Mouse (Mus musculus): ENCODE data around the gene Rlbp1.

Gene Rlbp1

DNA sequence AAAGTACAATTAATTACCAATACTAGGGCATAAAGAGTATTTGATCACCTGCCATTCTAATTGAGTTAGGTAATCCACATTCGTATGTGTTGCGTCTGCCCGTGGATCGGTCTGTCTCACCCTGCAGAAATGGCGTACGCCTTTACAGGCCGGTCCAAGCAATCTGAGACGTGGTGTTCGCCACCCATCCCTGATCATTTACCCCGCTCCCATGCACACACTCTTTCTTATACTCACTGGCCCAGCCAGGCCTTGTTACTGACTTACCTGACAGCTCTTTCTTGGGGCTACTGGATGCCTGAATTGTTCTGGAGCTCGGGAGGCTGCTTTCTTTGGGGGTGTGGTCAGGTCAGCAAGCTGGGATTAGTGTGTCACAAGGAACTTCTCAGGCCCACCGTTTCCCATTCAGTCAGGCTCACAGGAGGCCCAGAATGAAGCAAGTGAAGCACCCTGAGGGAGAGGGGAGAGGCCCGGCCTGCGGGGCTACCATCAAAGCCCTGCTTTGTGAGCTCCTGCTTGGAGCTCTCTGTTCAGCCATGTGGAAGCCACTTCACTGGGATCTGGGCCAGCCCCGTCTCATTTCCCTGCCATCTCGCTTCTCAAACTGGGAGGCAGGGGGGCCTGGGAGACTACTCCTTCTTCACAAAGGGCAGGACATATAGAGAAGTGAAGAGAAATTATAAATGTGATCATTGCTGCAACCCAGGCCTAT is at the start of gene Rlbp1:
Rlbp1 (minus strand) TSS at position 627 of the 712 bp plus-strand sequence.
- no peak for DNase-seq (ENCODE audit: low read depth in 1 of 2, low spot score in 2 of 2)

DNA sequence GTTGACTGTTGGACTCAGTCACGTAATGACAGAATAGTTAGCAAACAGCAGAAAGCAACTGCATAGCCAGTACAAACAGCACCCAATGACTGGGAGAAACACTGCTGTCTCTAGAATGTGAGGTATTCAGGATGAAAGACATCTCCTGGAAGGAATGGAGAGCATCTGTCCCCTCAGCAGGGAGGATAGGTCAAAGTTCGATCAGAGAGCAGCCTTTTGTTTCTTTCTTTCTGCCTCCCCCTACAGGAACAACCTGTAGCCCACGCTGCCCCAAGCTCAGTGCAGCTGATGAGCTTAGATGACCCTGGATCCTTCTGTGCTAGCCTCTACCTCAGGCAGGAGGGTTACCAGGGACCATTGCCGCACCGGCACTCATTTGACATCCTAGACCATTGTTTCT is 41.4 kb upstream of the Rlbp1 start:
- no peak for DNase-seq (ENCODE audit: low read depth in 1 of 2, low spot score in 2 of 2)

DNA sequence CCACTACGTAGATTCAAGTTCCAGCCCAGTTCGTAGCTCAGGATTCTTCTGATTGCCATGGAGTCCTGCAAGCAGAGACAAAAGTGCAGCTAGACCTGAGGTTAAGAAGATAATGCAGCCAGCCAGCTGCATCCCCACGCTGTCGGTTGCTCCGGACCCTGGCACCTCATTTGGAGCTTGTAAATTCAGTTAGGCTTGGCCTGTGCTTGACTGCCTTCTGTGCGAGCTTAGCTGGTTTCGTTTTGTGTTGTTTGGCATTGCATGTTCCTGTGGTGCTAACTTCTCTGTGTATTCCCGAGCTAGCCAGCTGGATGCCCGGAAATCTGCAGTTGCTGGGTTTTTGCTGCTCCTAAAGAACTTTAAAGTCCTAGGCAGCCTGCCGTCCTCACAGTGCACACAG is 39.0 kb upstream of the Rlbp1 start:
- no peak for DNase-seq (ENCODE audit: low read depth in 1 of 2, low spot score in 2 of 2)

DNA sequence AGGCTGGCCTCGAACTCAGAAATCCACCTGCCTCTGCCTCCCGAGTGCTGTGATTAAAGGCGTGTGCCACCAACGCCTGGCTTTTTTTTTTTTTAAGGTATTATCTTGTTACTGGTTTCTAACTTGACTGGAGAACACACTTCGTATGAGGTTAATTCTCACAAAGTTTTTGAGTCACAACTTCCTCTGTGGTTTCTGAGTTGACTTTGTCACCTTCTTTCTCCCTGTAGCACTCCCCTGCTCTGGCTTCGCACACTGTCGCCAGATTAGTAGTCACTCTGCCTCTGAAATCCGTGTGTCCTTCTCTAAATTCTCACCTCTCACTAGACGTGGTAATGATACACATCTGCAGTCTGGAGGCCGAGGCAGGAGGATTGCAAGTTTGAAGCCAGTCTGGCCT is 36.0 kb upstream of the Rlbp1 start:
- no peak for DNase-seq (ENCODE audit: low read depth in 1 of 2, low spot score in 2 of 2)

DNA sequence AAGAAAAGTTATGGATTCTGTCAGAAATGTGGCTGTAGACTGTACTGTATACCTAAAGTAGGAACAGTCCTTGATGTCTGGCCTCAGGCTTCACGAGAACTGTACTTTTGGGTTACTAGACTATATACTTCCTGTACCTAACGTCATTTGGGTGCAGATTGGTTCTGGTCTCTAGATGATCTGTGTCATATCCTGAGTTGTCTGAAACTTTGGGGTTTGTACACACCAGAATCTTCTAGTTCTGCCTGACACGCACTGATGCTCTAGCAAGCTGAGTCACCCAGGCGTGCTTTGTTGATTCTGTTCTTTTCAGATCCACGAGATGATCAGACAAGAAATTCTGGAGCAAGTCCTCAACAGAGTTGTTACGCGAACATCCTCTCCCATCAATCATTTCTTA is 33.1 kb upstream of the Rlbp1 start:
- DNase-seq (ENCODE audit: low read depth in 1 of 2, low spot score in 2 of 2), result no peak

DNA sequence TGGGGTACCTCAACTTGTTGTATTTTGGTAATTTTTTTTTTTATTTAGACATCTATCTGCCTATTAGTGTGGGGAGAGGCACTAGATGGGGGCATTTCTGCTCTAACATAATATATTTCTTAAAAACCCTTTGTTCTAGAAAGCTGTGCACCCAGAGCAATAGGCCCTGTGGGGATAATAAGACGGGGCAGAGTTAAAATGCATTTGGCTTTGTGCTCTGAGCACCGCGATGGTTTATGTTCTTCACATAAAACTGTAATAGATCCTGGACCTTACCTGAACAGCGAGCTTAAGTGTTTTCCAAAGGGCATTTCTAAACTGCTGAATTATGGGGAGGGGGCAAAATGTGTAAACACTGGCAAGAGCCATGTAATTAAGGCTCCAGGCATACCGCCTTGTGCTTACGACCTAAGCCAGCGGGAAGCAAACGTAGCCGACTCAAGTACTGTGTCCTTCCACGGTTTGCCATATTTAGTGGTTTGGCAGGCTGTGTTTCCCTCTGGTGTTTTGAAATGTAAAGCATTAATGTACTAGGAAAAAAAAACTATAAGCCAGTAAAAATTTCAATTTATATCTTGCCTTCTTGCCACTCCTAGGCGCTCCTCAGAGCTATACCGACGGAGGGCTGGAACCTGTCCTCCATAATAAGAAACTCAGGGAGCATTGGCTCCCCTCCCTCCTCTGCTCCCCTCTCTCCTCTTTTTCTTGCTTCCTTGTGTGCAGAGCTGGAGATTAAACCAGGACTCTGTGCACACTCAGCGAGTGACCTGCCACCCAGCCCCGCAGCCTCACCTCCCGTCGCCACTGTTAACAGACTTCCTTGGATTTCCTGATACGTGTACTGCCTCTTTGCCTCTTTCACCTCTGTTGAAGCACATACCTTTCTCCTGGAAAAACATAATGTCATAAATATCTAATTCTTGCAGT is 27.9 kb upstream of the Rlbp1 start:
- no peak for DNase-seq (ENCODE audit: low read depth in 1 of 2, low spot score in 2 of 2)

DNA sequence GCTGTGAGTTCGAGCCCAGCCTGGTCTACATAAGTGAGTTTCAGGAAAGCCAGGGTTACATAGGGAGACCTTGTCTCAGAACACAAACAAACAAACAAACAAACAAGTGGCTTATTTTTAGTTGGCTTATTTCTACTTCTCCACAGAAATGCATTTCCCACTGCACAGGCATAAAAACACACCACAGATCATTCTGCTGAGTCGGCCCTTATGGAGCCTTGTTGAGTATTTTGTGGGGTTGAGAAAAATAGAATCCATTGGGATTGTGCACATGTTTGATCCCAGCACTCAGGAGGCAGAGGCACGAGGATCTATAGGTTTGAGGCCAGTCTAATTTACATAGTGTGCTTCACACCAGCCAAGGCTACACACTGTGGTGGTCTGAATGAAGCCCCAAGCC is 13.4 kb upstream of the Rlbp1 start:
- no peak for DNase-seq (ENCODE audit: low read depth in 1 of 2, low spot score in 2 of 2)

DNA sequence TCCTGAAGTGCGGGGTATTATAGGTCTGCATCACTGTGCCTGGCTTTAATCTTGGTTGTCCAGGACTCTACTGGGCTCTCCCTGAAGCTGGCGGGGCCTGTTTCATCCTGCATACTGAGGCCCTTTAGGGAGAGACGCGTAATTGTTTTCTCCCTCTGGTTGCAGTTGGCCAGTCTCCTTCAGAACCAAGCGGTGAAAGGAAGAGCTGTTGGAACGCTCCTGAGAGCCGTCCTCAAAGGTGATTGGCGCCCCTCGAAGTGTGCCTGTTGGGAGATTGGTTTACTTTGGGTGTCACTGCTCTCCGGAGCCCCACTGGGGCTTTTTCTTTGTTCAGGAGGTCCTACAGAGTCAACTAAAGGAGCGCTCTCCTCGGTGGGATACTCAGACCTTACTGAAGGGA is 12.1 kb upstream of the Rlbp1 start:
- DNase-seq (ENCODE audit: low read depth in 1 of 2, low spot score in 2 of 2), result no peak

DNA sequence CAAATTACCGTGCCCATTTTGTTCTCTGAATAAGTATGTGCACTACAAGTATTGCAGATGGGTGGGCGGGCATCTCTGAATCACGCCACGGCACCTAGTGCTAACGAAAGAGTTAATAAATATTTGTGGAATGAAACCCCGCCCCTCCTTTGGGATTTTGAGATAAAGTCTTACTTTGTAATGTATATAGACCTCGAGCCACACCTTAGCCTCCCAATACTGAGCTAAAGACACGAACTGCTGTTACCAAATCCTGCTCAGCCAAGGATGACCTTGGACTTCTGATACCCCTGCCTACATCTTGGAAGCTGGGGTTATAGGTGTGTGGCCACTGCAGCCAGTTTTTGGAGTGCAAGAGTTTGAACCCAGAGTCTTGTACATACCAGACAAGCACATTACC is 11.6 kb upstream of the Rlbp1 start:
- no peak for DNase-seq (ENCODE audit: low read depth in 1 of 2, low spot score in 2 of 2)

DNA sequence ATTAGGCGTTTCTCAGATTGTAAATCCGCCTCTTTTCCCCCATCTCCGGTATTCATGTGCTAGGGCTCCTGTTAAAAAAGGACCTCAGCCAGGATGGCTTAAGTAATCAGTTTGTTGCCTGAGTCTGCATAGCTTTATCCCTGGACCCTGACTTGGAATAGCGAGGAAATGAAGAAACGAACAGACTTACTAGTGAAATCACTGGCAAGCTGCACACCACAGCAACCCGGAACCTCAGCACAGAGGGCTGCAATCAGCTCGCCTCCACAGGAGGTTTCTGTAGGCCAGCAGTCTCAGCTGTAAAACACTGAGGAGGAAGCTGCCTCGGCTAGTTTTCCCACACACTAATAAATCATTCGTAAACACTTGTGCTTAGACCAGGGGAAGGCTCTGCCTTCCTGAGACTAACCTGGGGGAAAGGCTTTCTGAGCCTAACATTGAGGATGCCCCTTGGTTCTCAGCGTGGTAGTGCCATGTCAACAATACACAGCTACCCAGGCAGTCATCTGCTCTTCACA is 10.7 kb upstream of the Rlbp1 start:
- no peak for DNase-seq (ENCODE audit: low read depth in 1 of 2, low spot score in 2 of 2)

DNA sequence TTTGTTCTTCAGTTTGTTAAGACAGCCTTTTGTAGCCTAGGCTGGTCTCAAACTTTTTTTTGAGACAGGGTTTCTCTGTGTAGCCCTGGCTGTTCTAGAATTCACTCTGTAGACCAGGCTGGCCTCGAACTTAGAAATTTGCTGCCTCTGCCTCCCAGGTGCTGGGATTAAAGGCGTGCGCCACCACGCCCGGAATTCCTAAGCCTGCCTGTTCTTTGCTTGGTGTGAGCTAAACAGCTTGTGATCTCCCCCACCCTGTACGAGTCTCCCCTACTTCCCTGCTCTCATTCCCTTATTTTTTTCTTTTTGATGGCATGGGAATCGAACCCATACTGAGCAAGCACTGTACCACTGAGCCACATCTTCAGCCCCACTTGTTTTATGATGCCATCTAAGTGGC is 8.3 kb upstream of the Rlbp1 start:
- DNase-seq (ENCODE audit: low read depth in 1 of 2, low spot score in 2 of 2), result no peak

DNA sequence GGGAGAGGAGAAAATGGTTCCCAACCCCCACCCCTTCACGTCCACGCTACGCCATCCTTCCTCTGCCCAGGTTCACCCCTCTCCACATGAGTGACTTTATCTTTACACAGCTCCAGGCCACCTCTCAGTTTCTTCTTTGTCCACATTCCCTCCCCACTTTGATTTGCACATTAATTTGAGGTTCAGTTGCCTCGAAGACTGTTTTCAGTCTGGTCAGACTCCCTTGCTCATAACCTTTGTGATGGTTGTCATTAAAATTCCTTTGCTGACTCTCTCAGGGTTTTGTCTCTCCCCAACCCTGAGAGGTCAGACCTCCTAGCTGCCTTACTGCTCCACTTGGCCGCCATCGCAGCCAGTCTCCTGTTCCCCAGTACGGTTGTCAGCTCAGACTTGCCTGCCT is 7.8 kb upstream of the Rlbp1 start:
- no peak for DNase-seq (ENCODE audit: low read depth in 1 of 2, low spot score in 2 of 2)

DNA sequence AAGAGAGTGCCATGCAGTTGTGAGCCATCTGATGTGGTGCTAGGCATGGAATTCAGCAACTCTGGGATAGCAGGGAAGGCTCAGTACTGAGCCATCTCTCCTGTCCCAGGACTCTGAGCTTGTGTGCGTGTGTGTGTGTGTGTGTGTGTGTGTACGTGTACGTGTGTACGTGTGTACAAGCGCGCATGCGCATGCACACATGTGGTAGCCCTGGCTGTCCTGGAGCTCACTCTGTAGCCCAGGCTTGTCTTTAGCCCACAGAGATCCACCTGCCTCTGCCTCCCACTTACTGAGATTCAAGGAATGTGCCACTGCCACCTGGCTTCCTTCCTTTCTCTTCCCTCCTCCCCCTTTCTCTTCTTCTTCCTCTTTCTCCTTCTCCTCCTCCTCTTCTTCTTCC is 7.1 kb upstream of the Rlbp1 start:
- DNase-seq (ENCODE audit: low read depth in 1 of 2, low spot score in 2 of 2), result no peak

DNA sequence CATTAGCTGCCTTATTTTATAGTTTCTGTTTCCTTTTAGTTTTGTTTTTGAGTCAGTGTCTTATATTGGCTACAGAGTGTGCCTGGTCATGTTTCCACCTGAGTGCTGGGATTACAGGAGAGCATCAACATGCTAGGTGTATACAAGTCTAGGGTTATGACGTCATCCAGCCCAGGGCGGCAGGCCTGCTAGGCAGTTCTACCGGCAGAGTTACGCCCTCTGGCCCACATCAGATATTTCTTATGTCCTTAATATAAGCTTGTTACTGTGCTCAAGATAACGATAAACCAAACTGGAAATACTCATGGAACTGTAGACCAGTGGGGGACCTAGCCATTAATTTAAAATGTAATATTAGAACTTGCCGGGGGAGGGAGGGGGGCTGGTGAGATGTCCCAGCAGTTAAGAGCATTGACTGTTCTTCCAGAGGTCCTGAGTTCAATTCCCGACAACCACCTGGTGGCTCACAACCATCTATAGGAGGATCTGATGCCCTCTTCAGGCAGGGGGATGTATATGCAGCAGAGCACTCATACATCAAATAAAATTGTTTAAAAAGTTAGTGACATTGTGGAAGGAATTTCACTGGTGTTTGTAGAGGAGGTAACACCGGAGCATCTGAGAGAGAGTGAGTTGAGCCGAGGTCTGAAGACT is 6.1 kb upstream of the Rlbp1 start:
- DNase-seq (ENCODE audit: low read depth in 1 of 2, low spot score in 2 of 2), result no peak

DNA sequence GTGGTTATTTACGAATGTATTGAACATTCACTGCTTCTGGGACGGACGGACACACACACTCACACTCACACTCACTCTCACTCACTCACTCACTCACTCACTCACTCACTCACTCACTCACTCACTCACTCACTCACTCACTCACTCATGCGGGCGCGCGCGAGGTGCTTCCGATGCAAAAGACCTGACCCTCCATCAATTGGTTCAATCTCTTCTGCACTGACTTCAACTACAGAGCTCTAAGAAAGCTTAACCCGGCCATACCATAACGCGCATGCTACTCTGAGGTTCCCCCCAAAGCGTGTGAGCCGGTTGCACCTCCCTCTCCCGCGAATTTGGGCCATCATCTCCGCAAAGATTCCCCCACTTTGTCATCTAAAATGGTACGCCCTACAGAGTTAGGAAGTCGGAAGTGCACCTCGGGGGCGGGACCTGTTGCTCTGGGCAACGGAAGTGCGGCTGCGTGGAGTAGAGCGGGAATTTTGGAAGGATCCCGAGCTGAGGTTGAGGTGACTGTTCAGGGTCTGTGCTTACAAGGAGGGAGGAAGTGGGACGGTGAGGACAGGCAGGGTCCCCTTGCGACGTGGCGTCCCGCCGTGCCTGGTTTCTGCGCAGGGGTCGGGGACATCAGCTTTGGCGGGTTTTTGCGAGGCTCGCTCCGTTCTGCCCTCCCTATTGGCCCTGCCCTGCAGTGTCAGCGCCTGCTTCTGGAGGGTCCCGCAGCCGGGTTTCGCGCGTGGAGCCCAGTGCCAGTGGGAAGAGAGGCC is 5.2 kb upstream of the Rlbp1 start, which contains the start of gene Fanci:
Fanci (plus strand) TSS at position 47 of the 767 bp plus-strand sequence.
- peak; percentile 73 to 82 for DNase-seq (ENCODE audit: low read depth in 1 of 2, low spot score in 2 of 2)

DNA sequence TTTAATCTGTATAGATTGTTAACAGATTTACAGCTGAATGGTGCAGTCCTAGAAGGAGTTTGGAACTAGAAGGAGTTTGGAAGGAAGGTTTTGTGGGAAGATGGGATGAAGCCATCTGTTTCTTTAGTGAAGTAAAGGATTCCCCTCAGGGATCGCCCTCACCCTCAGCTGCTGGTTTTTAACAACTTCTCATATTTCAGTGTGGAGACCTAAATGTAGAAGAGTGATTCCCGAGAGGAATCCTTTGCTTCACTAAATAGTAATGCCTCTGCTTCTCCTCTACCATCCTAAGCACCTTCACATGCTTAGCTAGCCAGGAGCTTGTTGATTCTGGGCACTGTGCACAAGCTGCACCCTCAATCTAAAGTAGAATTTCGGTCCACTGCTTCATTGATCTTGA is 4.6 kb upstream of the Rlbp1 start:
- DNase-seq (ENCODE audit: low read depth in 1 of 2, low spot score in 2 of 2), result no peak

DNA sequence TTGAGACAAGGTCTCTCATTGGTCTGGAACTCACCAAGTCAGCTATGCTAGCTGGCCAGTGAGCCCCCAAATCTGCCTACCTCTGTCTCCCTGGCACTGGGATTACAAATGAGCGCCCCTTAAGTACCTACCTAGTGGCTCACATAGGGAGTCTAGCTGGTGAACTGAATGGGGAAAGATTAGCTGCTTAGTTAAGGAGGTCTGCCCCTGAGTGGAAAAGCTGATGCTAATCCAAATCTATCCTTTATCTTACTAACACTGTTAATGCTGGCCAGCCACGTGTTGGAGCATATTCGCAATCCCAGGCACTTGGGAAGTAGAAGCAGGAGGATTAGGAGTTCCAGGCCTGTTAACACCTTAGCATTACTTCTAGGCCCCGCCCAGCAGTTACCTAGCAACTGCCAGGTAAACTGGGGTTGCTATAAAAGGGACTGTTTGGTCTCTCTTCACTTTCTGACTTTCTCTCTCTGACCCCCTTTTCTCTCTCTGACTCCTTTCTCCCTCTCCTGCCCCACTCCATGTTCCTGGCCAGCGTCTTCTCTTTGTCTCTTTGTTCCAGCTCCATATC is 3.4 kb upstream of the Rlbp1 start:
- no peak for DNase-seq (ENCODE audit: low read depth in 1 of 2, low spot score in 2 of 2)

DNA sequence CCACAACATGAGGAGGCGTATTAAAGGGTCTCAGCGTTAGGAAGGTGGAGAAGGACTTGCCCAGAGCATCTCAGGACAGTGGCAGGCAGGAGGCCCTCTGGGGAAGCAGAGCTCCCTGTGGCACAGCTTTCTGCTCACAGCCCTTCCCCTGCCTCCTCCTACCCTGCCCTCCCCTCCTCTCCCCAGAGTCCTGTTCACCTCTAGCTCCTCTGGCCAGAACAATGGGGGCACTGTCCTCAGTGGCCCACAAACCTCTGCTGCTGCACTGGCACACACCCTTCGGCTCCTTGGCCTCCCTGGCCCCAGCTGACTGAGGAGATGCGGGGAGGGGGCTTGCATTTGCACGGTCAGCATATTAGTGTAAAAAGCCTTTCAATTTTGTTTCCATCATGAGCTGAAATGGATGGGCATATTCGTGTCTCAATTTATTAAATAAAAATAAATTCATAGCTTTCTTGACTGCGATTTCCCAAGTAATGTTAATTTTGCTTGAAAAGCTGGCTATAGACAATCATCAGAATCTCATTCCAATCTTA is 1.9 kb upstream of the Rlbp1 start:
- DNase-seq (ENCODE audit: low read depth in 1 of 2, low spot score in 2 of 2), result no peak

DNA sequence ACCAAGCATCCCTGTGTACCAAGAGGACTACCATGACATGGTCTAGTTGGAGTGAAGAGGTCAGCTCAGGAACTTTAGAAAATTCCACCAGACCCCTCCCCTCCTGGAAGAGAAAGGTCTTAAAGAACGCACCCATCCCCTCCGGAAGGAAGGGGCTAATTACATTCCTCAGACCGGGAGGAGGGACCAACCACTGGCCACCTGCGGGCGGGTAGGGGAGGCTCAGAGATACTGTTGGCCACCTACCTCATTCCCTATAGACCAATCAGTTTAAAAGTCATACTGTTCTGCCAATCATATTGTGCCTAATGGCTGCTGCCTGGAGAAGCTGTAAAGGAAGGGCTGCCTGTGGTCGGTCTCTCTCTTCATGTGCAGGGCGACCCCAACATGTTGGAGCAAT is 1.1 kb upstream of the Rlbp1 start:
- no peak for DNase-seq (ENCODE audit: low read depth in 1 of 2, low spot score in 2 of 2)

DNA sequence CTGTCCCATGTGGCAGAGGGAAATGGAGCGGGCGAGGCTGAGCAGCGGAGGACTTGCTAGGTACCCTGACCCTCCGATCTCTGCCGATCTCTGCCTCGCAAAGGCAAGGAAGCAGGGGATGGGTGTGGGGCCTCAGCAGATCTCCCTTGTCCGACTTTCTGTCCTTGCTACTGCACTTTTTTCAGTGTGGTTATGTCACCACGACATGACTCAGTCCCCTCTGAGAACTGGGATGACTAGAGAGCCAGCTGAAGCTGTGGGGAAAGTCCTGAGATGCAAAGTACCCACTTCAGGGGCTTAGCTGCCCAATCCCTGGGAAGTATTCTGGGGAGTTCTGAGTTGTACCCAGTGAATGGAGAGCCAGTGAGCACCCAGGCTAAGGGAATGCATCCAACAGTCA is 292 bp upstream of the Rlbp1 start:
- DNase-seq (ENCODE audit: low read depth in 1 of 2, low spot score in 2 of 2), result no peak

All from monocyte, adult 2 months (primary cell).